Mouse (Mus musculus) hindbrain, embryonic 15.5 days (tissue): ENCODE results near the gene Tmem131l. TPM values are rescaled to one million over a fixed set of nuclear protein-coding genes. Genes with fewer than 3 reads are reported as not detected.

Experiments used
- ATAC-seq: fragments of 200-750 bp; cut with Nextera tagmentation; 2 replicates; pipeline ENCODE4 v1.8.0; 2017; ENCODE audit warnings: low read depth, moderate number of reproducible peaks, moderate TSS enrichment; ENCODE audit not compliant: low FRiP score
- H3K27ac ChIP-seq: fragments of 300-500 bp; sonication (generic); replicated peaks from 2 replicates; pipeline ENCODE4 v1.5.1; 2015; ENCODE audit warnings: mild to moderate bottlenecking, inconsistent platforms
- H3K27me3 ChIP-seq: fragments of 300-500 bp; sonication (generic); 2 replicates; pipeline ENCODE4 v1.6.1; 2015; ENCODE audit warnings: control low read depth, inconsistent platforms
- H3K36me3 ChIP-seq: fragments of 300-500 bp; sonication (generic); 2 replicates; pipeline ENCODE4 v1.6.1; 2015; ENCODE audit warnings: control low read depth, inconsistent platforms
- H3K4me1 ChIP-seq: fragments of 300-500 bp; sonication (generic); replicated peaks from 2 replicates; pipeline ENCODE4 v1.6.1; 2015; ENCODE audit warnings: control low read depth, inconsistent platforms
- H3K4me2 ChIP-seq: fragments of 300-500 bp; sonication (generic); 2 replicates; pipeline ENCODE4 v1.6.1; 2015; ENCODE audit warnings: moderate library complexity, mild to moderate bottlenecking, inconsistent platforms
- H3K4me3 ChIP-seq: fragments of 300-500 bp; sonication (generic); 2 replicates; pipeline ENCODE4 v1.5.1; 2015; ENCODE audit warnings: mild to moderate bottlenecking, inconsistent platforms
- H3K9ac ChIP-seq: fragments of 300-500 bp; sonication (generic); 2 replicates; pipeline ENCODE4 v1.6.1; 2015; ENCODE audit warnings: inconsistent platforms
- H3K9me3 ChIP-seq: fragments of 300-500 bp; sonication (generic); 2 replicates; pipeline ENCODE4 v1.6.1; 2016; ENCODE audit warnings: control low read depth, inconsistent platforms
- WGBS: fragments of 180-500 bp; shearing (Covaris S2); methylation state at CpG from one replicate; pipeline ENCODE4 v1.1.7; 2015; 5-methylcytosine and 5-hydroxymethylcytosine counted together
- polyA plus RNA-seq: library from polyadenylated mRNA; unstranded; fragments of >200 nt; fragmentation: Nextera tagmentation; extraction: Ambion mirVana; gene quantifications from 2 replicates; pipeline ENCODE4 v1.2.1, GENCODE M21; 2015

Tmem131l gene
- polyA plus RNA-seq = 46.6 and 48.6 TPM in 2 replicates

DNA sequence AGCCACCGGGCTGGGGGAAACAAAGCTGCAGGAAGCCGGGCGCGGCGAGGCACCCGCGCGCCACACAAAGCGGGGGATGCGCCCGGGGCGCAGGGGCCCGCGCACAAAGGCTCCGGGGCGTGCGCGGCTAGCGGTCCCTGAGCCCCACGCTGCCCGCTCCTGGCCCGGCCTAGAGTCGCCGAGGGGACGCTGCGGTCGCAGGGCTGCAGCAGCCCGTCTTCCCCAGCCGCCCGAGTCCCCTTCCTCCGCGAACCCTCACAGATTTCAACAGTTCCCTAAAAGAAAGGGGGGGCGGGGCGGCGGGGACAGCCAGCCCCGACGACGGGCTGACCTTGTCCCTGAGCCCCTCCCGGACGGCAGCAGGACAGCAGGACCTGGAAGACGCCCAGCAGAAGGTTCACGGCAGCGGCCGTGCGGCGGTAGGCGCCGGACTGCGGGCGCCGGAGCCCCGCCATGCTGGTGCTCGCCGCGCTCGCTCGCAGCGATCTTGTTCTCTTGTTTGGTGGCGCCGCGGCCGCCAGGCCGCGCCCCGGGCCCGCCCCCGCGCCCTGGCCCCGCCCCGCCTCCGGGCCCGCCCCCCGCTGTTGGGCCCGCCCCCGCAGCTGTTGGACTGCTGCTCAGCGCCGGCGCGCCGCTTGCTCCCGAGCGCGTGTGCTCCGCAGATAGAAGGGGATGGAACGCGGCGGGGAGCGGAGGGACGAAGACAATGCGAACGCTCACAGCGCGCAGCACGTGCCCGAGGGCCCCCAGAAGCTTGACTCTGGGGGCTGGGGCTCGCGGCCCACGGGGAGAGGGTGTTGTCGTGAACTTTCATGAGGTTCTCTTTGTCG is at the start of gene Tmem131l:
Tmem131l (minus strand) TSS at position 530 of the 830 bp plus-strand sequence.
- Histone ChIP-seq H3K27ac (peak within 1 kb of the TSS; percentile 95), H3K9me3 (no peaks in the 10 kb centered on the region), H3K4me2 (peak within 1 kb of the TSS; percentile 95), H3K27me3 (no peaks in the 10 kb centered on the region), H3K9ac (peak within 1 kb of the TSS; percentile 96), H3K4me3 (peak within 1 kb of the TSS; percentile 93), H3K4me1 (peaks cover 35% of the 10 kb centered on the region), H3K36me3 (no peaks in the 10 kb centered on the region)
- 0% methylated on average over 79 of the region's 100 CpGs for WGBS
- ATAC-seq = peak; percentile 94

- Histone ChIP-seq H3K27me3 (no peaks in the 10 kb centered on the region), H3K9ac (no peak overlapping the region), H3K4me2 (no peak overlapping the region), H3K27ac (no peak overlapping the region), H3K4me3 (no peak overlapping the region), H3K9me3 (no peaks in the 10 kb centered on the region), H3K4me1 (no peaks in the 10 kb centered on the region), H3K36me3 (no peaks in the 10 kb centered on the region)
- WGBS = 76% methylated on average over 2 of the region's 2 CpGs
- no peak for ATAC-seq
Observed at GRCm38 (mm10) chr3:84086921-84087320, 46.9 kb upstream of the Tmem131l start.

- 91% methylated on average over 7 of the region's 7 CpGs for WGBS
- no peak overlapping the region for H3K4me2 ChIP-seq
- no peaks in the 10 kb centered on the region for H3K4me1 ChIP-seq
- ATAC-seq = no peak
- H3K4me3 ChIP-seq = no peak overlapping the region
- H3K9ac ChIP-seq = no peak overlapping the region
- no peaks in the 10 kb centered on the region for H3K27me3 ChIP-seq
- no peak overlapping the region for H3K27ac ChIP-seq
- H3K9me3 ChIP-seq = no peaks in the 10 kb centered on the region
- H3K36me3 ChIP-seq = no peaks in the 10 kb centered on the region
Observed at GRCm38 (mm10) chr3:84086337-84086736, 46.4 kb upstream of the Tmem131l start.

DNA sequence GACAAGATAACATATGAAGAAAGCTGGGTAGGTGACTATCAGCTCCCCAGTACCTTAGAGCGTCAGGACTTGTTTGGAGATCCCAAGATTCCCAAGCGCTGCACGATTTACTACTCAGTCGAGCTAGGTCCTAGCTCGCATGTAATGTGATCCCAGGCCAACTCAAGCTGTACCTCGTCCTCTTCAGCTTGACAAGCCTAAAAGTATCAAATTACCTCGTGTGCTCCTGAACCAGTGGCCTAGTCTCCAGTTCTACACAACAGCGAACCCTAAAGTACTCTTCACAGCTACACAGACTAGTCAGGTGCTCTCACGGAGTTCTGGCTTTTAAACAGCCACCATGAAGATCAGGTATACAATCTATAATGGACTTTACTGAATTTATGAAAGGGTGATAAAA is 45.5 kb upstream of the Tmem131l start:
- H3K27me3 ChIP-seq = no peaks in the 10 kb centered on the region
- WGBS = 64% methylated on average over 9 of the region's 9 CpGs

GRCm38 (mm10) chr3:84081208-84081722 is 41.3 kb upstream of the Tmem131l start:
- no peak overlapping the region for H3K4me2 ChIP-seq
- H3K36me3 ChIP-seq = no peaks in the 10 kb centered on the region
- no peaks in the 10 kb centered on the region for H3K27me3 ChIP-seq
- WGBS = 92% methylated on average over 4 of the region's 4 CpGs
- H3K9me3 ChIP-seq = no peaks in the 10 kb centered on the region
- no peaks in the 10 kb centered on the region for H3K4me1 ChIP-seq
- no peak for ATAC-seq
- H3K4me3 ChIP-seq = no peak overlapping the region
- H3K9ac ChIP-seq = no peak overlapping the region
- H3K27ac ChIP-seq = no peak overlapping the region

More for the DNA sequence above, 45.5 kb upstream of the Tmem131l start:
- no peaks in the 10 kb centered on the region for H3K4me1 ChIP-seq
- H3K4me2 ChIP-seq = no peak overlapping the region
- H3K9me3 ChIP-seq = no peaks in the 10 kb centered on the region
- H3K36me3 ChIP-seq = no peaks in the 10 kb centered on the region
- H3K4me3 ChIP-seq = no peak overlapping the region
- ATAC-seq = no peak
- H3K27ac ChIP-seq = no peak overlapping the region
- no peak overlapping the region for H3K9ac ChIP-seq

DNA sequence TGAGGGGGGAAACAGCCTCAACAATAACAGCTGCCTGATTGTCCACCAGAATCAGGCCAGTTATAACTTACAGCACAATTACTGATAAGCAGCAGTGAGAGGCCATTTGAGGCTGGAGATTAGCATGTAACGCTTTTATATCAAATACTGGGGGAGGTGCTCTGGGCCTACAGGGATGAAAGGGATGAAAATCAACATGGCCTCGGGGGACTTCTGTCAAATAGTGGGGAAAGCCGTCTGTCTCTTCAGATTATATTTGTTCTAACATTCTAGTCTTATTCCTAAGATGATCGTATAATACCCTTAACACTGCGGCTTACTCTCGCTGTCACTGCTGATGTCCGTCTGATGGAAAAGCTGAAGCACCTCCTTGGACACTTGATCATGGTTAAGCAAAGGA is 40.1 kb upstream of the Tmem131l start:
- Histone ChIP-seq H3K9me3 (no peaks in the 10 kb centered on the region), H3K27me3 (no peaks in the 10 kb centered on the region), H3K9ac (no peak overlapping the region), H3K27ac (no peak overlapping the region), H3K4me3 (no peak overlapping the region), H3K4me1 (no peaks in the 10 kb centered on the region), H3K36me3 (no peaks in the 10 kb centered on the region), H3K4me2 (no peak overlapping the region)
- 58% methylated on average over 7 of the region's 7 CpGs for WGBS
- ATAC-seq = no peak

DNA sequence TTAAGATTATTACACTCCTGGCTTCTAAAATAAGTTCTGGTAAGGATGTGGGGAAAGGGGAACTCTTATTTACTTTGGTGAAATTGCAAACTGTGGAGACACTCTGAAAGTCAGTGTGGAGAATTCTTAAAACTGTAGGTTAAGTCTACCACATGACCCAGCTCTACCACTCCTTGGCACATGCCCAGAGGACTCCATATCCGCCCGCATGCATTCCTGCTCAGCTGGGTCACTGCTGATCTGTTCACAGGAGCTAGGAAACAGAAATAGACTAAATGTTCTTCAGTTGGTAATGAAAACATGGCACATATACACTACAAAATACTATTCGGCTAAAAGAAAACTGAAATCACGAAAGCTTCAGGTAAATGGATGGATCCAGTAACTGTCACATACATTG is 37.5 kb upstream of the Tmem131l start:
- no peak overlapping the region for H3K27ac ChIP-seq
- ATAC-seq = no peak
- no peaks in the 10 kb centered on the region for H3K36me3 ChIP-seq
- no peak overlapping the region for H3K4me2 ChIP-seq
- no peaks in the 10 kb centered on the region for H3K9me3 ChIP-seq
- no peaks in the 10 kb centered on the region for H3K27me3 ChIP-seq
- H3K4me1 ChIP-seq = no peaks in the 10 kb centered on the region
- H3K4me3 ChIP-seq = no peak overlapping the region
- 85% methylated on average over 4 of the region's 4 CpGs for WGBS
- no peak overlapping the region for H3K9ac ChIP-seq

- Histone ChIP-seq H3K4me2 (no peak overlapping the region), H3K27me3 (no peaks in the 10 kb centered on the region), H3K4me1 (no peaks in the 10 kb centered on the region), H3K9me3 (no peaks in the 10 kb centered on the region), H3K36me3 (no peaks in the 10 kb centered on the region), H3K9ac (no peak overlapping the region), H3K4me3 (no peak overlapping the region), H3K27ac (no peak overlapping the region)
- no peak for ATAC-seq
- WGBS = 68% methylated on average over 13 of the region's 13 CpGs
Observed at GRCm38 (mm10) chr3:84076543-84077332, 36.8 kb upstream of the Tmem131l start.

DNA sequence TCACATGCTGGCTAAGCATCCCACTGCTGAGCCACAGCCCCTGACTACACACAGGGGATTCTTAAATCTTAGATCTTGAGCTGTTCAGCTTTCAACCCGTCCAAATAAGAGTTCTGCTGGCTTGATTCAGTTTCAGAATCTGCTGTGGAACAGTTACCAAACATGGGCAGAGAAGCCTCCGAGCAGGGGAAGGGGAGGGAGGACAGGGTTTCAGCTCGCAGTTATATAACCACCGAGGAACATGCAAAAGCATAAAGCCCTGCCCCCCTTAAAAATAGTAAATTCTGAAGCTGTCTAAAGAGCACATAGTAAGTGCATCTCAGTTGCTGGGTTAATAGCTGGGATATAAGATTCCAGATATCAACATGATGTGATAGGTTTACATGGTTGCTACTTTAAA is 35.5 kb upstream of the Tmem131l start:
- Histone ChIP-seq H3K27me3 (no peaks in the 10 kb centered on the region), H3K4me2 (no peak overlapping the region), H3K9me3 (no peaks in the 10 kb centered on the region), H3K4me3 (no peak overlapping the region), H3K9ac (no peak overlapping the region), H3K36me3 (no peaks in the 10 kb centered on the region), H3K4me1 (no peaks in the 10 kb centered on the region), H3K27ac (no peak overlapping the region)
- no peak for ATAC-seq
- 80% methylated on average over 4 of the region's 4 CpGs for WGBS

GRCm38 (mm10) chr3:84074777-84075176 is 34.8 kb upstream of the Tmem131l start:
- H3K27ac ChIP-seq = no peak overlapping the region
- ATAC-seq = no peak
- H3K4me1 ChIP-seq = no peaks in the 10 kb centered on the region
- no peak overlapping the region for H3K4me3 ChIP-seq
- no peak overlapping the region for H3K4me2 ChIP-seq
- H3K36me3 ChIP-seq = no peaks in the 10 kb centered on the region
- H3K27me3 ChIP-seq = no peaks in the 10 kb centered on the region
- no peak overlapping the region for H3K9ac ChIP-seq
- WGBS = 90% methylated on average over 2 of the region's 2 CpGs
- H3K9me3 ChIP-seq = no peaks in the 10 kb centered on the region

- 23% methylated on average over 2 of the region's 2 CpGs for WGBS
- no peak for ATAC-seq
- Histone ChIP-seq H3K27ac (no peak overlapping the region), H3K36me3 (no peaks in the 10 kb centered on the region), H3K4me2 (no peak overlapping the region), H3K9me3 (no peaks in the 10 kb centered on the region), H3K27me3 (no peaks in the 10 kb centered on the region), H3K9ac (no peak overlapping the region), H3K4me3 (no peak overlapping the region), H3K4me1 (no peaks in the 10 kb centered on the region)
Observed at GRCm38 (mm10) chr3:84071641-84072040, 31.7 kb upstream of the Tmem131l start.

GRCm38 (mm10) chr3:84070811-84071210 is 30.8 kb upstream of the Tmem131l start:
- Histone ChIP-seq H3K4me3 (no peak overlapping the region), H3K4me1 (no peaks in the 10 kb centered on the region), H3K27me3 (no peaks in the 10 kb centered on the region), H3K4me2 (no peak overlapping the region), H3K27ac (no peak overlapping the region), H3K9me3 (no peaks in the 10 kb centered on the region), H3K9ac (no peak overlapping the region), H3K36me3 (no peaks in the 10 kb centered on the region)
- no peak for ATAC-seq
- 87% methylated on average over 8 of the region's 8 CpGs for WGBS
